Mouse (Mus musculus) hindlimb bud, embryonic 11.5 days (tissue): ENCODE measurements around the gene Brd1.
A peak's percentile ranks its signal among the peaks of the same experiment; 100 is the strongest.

Experiments
- DNase-seq: peaks from one replicate; pipeline ENCODE4 v3.0.0-alpha.2; 2012; ENCODE audit warnings: low read depth, low spot score; ENCODE audit errors: extremely low spot score

Gene Brd1

GRCm38 (mm10) chr15:88692720-88693119 lies 41.3 kb downstream of the Brd1 start:
- no peak for DNase-seq

DNA sequence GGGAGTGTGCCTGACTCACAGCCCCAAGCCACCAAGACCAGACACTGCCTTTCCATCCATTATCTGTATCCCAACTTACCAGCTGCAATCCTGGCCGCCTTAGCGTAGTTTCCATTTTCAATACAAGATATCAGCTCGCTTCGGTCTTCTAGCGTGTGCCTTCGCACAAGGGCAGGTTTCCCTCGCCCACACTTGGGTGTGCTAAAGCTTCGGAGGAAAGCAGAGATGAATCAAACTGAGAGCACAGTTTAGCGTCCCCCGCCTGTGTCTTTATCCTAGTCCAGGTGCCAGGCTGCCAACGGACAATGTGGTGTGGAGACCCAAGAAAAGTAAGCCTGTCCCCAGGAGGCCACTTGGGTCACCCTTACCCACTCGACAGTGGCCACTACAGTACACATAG lies 42.9 kb downstream of the Brd1 start:
- no peak for DNase-seq

GRCm38 (mm10) chr15:88688120-88688519 lies 45.9 kb downstream of the Brd1 start:
- no peak for DNase-seq

DNA sequence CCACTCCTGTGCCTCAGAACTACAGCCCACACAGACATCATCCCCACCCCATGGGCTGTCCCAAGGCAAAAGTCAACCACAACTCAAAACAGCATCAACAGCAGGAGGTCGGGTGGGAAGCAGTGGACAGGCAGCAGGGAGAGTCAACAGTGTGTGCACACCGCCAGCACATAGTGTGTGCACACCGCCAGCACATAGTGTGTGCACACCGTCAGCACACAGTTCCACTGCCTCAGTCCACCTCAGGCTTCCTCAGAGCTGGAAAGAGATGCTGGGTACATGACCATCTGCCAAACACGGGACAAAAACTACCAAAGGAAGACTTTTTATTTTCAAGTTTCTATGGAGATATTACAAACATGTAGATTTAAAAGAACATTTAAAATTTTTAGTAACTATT lies 47.3 kb downstream of the Brd1 start:
- no peak for DNase-seq

DNA sequence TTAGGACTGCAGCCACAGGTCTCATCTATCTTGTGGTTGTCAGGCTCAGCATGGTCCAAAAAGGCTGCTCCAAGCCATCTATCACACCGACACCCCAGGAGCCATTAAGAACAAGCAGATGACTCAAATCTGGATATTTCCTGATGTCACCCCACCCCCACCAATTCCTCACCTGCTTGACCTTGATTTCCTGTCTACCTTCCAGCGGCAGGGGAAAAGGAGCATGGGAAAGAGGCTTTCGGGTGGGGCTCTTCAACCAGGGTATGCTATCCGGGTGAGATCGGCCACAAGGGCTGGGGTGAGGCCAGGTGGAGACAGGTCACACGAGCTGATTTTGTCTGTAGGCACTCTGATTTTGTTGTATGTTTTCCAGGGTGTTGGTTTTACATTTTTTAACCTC lies 50.0 kb downstream of the Brd1 start:
- no peak for DNase-seq

DNA sequence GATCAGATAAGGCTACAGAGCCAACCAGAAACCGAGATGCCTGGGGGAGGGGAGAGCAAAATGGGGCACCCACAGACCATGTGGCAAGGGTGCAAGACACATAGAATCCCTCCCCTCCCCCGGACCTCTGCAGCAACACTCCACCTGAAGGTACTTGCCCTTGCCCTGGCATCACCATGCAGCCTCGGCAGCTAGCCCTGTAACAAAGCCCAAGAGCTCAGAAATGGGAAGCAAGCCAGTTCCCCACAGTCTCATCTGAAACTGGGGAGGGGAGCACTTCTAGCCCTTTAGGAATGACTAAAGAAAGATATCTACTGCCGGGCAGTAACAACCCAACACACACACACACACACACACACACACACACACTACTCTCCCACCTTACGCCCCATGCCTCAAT lies 53.1 kb downstream of the Brd1 start:
- no peak for DNase-seq

- DNase-seq = no peak
Observed at GRCm38 (mm10) chr15:88677568-88677967, 56.5 kb downstream of the Brd1 start.

DNA sequence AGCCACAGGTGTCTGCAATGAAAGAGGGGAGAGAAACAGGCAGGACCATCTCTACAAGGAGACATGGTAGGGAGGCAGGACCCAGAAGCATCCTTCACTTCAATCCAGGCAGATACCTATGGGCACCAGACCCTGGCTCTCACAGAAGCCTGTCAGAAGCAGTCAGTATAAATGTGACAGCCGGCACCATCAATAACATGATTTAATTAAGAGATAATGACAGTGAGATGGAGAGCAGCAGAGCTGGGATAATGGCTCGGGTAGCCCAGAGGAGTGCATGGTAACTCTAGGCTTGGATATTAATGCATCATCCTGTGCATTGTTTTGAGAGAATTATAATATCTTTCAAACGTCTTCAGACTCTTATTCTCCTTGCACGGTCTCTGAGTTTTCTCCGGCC lies 58.0 kb downstream of the Brd1 start:
- no peak for DNase-seq

DNA sequence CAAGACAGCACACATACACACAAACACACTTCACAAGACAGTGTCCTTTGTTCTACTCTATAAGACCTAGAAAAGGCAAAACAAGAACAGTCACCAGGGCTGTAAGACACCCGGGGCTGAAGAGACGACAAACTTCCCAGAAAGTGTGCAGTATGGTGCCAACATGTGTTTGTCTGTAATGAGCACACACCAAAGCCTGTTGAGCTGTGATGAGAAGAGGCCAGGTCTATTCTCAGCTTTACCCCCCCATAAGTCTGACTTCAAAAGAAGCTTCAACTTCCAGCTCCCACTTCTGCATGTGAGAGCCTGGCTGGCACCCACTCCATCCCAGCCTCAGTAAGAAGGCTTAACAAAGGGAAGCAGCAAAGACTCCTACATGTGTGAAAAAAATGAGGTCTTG lies 65.3 kb downstream of the Brd1 start:
- DNase-seq = no peak

GRCm38 (mm10) chr15:88667653-88668052 lies 66.4 kb downstream of the Brd1 start:
- DNase-seq = no peak

- DNase-seq = no peak
Observed at GRCm38 (mm10) chr15:88665846-88666245, 68.2 kb downstream of the Brd1 start.

DNA sequence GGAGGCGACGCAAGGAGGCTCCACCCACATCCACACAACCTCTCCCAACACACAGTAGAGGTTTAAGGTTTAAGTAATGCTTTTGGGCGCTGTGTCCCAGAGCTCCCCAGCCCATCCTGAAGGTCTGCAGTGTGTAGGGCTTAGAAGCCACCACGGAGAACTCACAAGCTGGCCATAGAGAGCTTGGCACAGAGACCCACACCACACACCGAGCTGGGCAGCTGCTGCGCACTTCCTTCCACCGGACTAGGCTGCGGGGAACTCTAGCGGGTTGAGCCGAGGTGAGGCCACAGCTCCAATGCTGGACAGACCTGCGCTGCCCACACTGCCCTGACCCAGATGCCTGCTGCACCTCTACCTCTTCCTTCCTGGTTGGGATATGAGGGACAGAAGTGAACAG lies 71.0 kb downstream of the Brd1 start:
- DNase-seq = no peak

DNA sequence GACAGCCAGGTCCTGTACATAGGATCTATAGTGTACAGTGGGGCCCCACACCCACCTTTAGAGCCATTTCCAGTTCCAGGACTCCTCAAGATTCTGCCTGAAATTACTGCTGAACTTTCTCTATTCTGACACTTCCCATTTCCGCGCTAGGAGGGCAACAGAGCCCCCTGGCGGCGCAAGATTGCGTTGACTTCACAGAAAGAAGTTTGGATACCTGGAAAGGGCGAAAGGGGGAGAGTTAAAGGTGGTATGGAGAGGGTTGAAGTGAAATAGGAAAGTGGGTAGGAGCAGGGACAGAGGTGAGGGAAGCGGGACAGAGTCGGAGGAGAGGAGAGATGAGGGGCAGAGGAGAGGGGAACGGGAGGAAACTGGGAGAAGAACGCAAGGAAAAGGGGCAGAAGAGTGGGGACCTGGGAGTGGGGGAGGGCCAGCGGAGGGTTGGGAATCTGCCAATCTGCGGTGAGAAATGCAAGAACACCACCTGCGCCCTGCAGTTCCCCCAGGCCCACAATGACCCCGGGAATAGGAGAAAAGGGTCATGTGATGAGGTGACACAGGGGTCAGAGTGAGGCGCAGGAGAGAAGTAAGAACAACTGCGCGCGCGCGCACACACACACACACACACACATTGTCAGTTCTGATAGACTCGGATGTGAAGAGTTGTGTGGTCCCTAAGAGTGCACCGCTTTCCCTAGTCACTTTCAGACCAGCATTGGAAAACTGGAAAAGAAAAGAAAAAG lies 71.8 kb downstream of the Brd1 start:
- DNase-seq = no peak

DNA sequence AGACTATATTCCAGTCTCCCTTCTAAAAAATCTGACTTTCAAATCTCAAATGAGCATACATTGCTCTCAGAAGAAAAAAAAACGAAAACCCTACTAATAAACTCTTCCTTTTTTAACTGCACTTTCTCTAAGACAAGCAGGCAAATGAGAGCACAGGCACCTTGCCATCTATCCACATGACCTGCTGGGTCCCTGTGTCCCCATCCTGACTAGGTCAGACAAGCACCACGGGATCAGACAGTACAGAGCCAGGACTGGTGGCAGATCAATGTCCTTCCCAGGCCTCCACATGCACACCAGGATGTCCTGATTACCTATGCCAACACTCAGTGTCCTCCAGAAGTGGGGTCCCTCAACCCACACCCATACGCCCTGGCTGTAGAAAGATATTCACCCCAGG lies 72.4 kb downstream of the Brd1 start:
- no peak for DNase-seq

DNA sequence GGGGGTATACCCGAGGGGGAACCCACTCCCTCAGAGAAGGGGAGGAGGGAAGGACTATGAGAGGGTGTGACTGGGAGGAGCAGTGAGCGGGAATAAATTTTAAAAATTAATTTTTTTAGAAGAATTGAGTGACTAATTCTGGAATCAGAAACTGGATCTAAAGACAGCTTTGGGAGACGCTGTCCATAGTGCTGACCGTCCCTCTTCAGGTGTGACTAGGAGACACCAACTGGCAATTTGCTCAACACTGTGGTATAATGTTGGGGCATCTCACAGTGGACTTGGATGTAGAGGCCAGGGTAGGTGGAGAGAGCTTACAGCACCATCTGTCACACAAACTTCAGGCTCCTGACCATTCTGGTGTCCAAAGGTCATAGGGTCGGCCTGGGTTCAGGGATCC lies 82.0 kb downstream of the Brd1 start:
- DNase-seq = no peak

GRCm38 (mm10) chr15:88651019-88651418 lies 83.0 kb downstream of the Brd1 start:
- DNase-seq = peak; percentile 37
